Mouse (Mus musculus) MEL (cell line): Measurements from ENCODE around the gene Dcst1. TPM values are rescaled to one million over a fixed set of nuclear protein-coding genes. Genes with fewer than 3 reads are reported as not detected.

ENCODE experiments used
- DNase-seq: peaks from one replicate; pipeline ENCODE4 v3.0.0; 2011; ENCODE audit warnings: low read depth, low spot score
- H3K27ac ChIP-seq: 2 replicates; pipeline ENCODE4 v1.5.1; 2012; ENCODE audit warnings: low read depth, mild to moderate bottlenecking, control low read depth, low read length, moderate library complexity; ENCODE audit not compliant: control insufficient read depth
- H3K27me3 ChIP-seq, 2 experiments: fragments of 150-350 bp in 1 of 2; sonication (generic) in 1 of 2; 2 replicates each; pipeline ENCODE4 v1.6.1; 2012; ENCODE audit warnings: low read length in 2 of 2, mild to moderate bottlenecking in 2 of 2, improper control_type of control experiment in 1 of 2, moderate library complexity in 1 of 2; ENCODE audit not compliant: insufficient read depth in 2 of 2, control insufficient read depth in 1 of 2
- H3K36me3 ChIP-seq, 2 experiments: 2 replicates each; pipeline ENCODE4 v1.6.1; 2012 to 2014; ENCODE audit warnings: low read length in 2 of 2, improper control_type of control experiment in 1 of 2, inconsistent platforms in 1 of 2, mild to moderate bottlenecking in 1 of 2; ENCODE audit not compliant: insufficient read depth in 2 of 2, control insufficient read depth in 1 of 2
- H3K4me1 ChIP-seq, 2 experiments: fragments of 150-350 bp in 1 of 2; sonication (generic) in 1 of 2; 2 replicates each; pipeline ENCODE4 v1.6.1; 2012; ENCODE audit warnings: low read length in 2 of 2, improper control_type of control experiment in 1 of 2, mild to moderate bottlenecking in 1 of 2; ENCODE audit not compliant: insufficient read depth in 2 of 2, control insufficient read depth in 1 of 2
- H3K4me3 ChIP-seq, 2 experiments: fragments of 150-350 bp in 1 of 2; sonication (generic) in 1 of 2; 2 replicates each; pipeline ENCODE4 v1.5.1; 2012; ENCODE audit warnings: low read depth in 2 of 2, low read length in 2 of 2, mild to moderate bottlenecking in 2 of 2, moderate library complexity in 2 of 2, control low read depth in 1 of 2, improper control_type of control experiment in 1 of 2; ENCODE audit not compliant: control insufficient read depth in 1 of 2, insufficient read depth in 1 of 2
- H3K79me2 ChIP-seq: 2 replicates; pipeline ENCODE4 v1.6.1; 2012; ENCODE audit warnings: mild to moderate bottlenecking, low read length, moderate library complexity; ENCODE audit not compliant: control insufficient read depth, poor library complexity, insufficient read depth
- H3K9ac ChIP-seq: 2 replicates; pipeline ENCODE4 v1.6.1; 2012; ENCODE audit warnings: low read depth, mild to moderate bottlenecking, control low read depth, low read length, moderate library complexity; ENCODE audit not compliant: control insufficient read depth, poor library complexity, severe bottlenecking
- H3K9me3 ChIP-seq: fragments of 150-350 bp; sonication (generic); replicated peaks from 2 replicates; pipeline ENCODE4 v1.6.1; 2012; ENCODE audit warnings: mild to moderate bottlenecking, low read length, improper control_type of control experiment, moderate library complexity; ENCODE audit not compliant: insufficient read depth
- BHLHE40 ChIP-seq: IDR thresholded peaks from 2 replicates; pipeline ENCODE4 v1.6.1; 2012; ENCODE audit warnings: low read depth, mild to moderate bottlenecking, inconsistent platforms, low read length, improper control_type of control experiment, borderline replicate concordance
- CTCF ChIP-seq, 3 experiments: IDR thresholded peaks in 2 of 3; conservative IDR thresholded peaks in 1 of 3; 2 replicates each; pipeline ENCODE4 v1.5.1; 2011 to 2012; ENCODE audit warnings: low read length in 3 of 3, low read depth in 2 of 3, mild to moderate bottlenecking in 2 of 3, improper control_type of control experiment in 1 of 3, inconsistent platforms in 1 of 3, mixed read lengths in 1 of 3, moderate library complexity in 1 of 3; ENCODE audit not compliant: control insufficient read depth in 1 of 3, insufficient read depth in 1 of 3, poor library complexity in 1 of 3, severe bottlenecking in 1 of 3
- E2F4 ChIP-seq: IDR thresholded peaks from 2 replicates; pipeline ENCODE4 v1.6.1; 2011; ENCODE audit warnings: low read depth, low read length, improper control_type of control experiment, borderline replicate concordance
- EP300 ChIP-seq, 2 experiments: IDR thresholded peaks; 2 replicates each; pipeline ENCODE4 v1.6.1; 2011; ENCODE audit warnings: improper control_type of control experiment in 2 of 2, low read length in 2 of 2, low read depth in 1 of 2, mild to moderate bottlenecking in 1 of 2
- GATA1 ChIP-seq: IDR thresholded peaks from 2 replicates; pipeline ENCODE4 v1.6.1; 2011; ENCODE audit warnings: low read depth, low read length, improper control_type of control experiment
- MAZ ChIP-seq: IDR thresholded peaks from 2 replicates; pipeline ENCODE4 v1.6.1; 2012; ENCODE audit warnings: low read depth, mild to moderate bottlenecking, inconsistent platforms, low read length, improper control_type of control experiment
- MEF2A ChIP-seq: IDR thresholded peaks from 2 replicates; pipeline ENCODE4 v1.6.1; 2014; ENCODE audit warnings: low read depth, mild to moderate bottlenecking, inconsistent platforms, low read length, improper control_type of control experiment; ENCODE audit not compliant: poor library complexity, insufficient replicate concordance, severe bottlenecking; ENCODE audit errors: extremely low read depth
- MYB ChIP-seq: IDR thresholded peaks from 2 replicates; pipeline ENCODE4 v1.6.1; 2011; ENCODE audit warnings: mild to moderate bottlenecking, low read depth, low read length, improper control_type of control experiment
- POLR2A ChIP-seq, 2 experiments: IDR thresholded peaks; 2 replicates each; pipeline ENCODE4 v1.6.1; 2011 to 2012; ENCODE audit warnings: low read length in 2 of 2, mild to moderate bottlenecking in 2 of 2, control low read depth in 1 of 2, improper control_type of control experiment in 1 of 2, low read depth in 1 of 2, moderate library complexity in 1 of 2; ENCODE audit not compliant: control insufficient read depth in 1 of 2, insufficient read depth in 1 of 2, poor library complexity in 1 of 2
- POLR2AphosphoS5 ChIP-seq: IDR thresholded peaks from 2 replicates; pipeline ENCODE4 v1.6.1; 2012; ENCODE audit warnings: low read depth, borderline replicate concordance, mild to moderate bottlenecking, inconsistent platforms, low read length, moderate library complexity, mixed read lengths
- SIN3A ChIP-seq: IDR thresholded peaks from 2 replicates; pipeline ENCODE4 v1.6.1; 2012; ENCODE audit warnings: low read length, improper control_type of control experiment, inconsistent platforms
- SMC3 ChIP-seq: IDR thresholded peaks from 2 replicates; pipeline ENCODE4 v1.6.1; 2011; ENCODE audit warnings: low read depth, low read length, improper control_type of control experiment
- TAL1 ChIP-seq: IDR thresholded peaks from 2 replicates; pipeline ENCODE4 v1.6.1; 2012; ENCODE audit warnings: mild to moderate bottlenecking, inconsistent platforms, low read length, moderate library complexity, mixed read lengths
- TCF12 ChIP-seq: IDR thresholded peaks from 2 replicates; pipeline ENCODE4 v1.6.1; 2014; ENCODE audit warnings: low read depth, mild to moderate bottlenecking, inconsistent platforms, low read length, improper control_type of control experiment, moderate library complexity
- UBTF ChIP-seq: IDR thresholded peaks from 2 replicates; pipeline ENCODE4 v1.6.1; 2012; ENCODE audit warnings: low read depth, mild to moderate bottlenecking, inconsistent platforms, low read length, improper control_type of control experiment, moderate library complexity, borderline replicate concordance; ENCODE audit not compliant: insufficient read depth
- USF1 ChIP-seq: IDR thresholded peaks from 2 replicates; pipeline ENCODE4 v1.6.1; 2014; ENCODE audit warnings: low read depth, mild to moderate bottlenecking, inconsistent platforms, low read length, improper control_type of control experiment, moderate library complexity
- polyA plus RNA-seq, 2 experiments: library from polyadenylated mRNA; stranded (reverse) in 1 of 2; unstranded in 1 of 2; fragments of >175 nt in 1 of 2; fragments of >200 nt in 1 of 2; gene quantifications; 2 replicates each; pipeline versions ENCODE4 v1.2.1 to v1.2.4; 2012; ENCODE audit warnings: low replicate concordance in 2 of 2, low read depth in 1 of 2; ENCODE audit not compliant: insufficient read length in 2 of 2, insufficient read depth in 1 of 2, missing spikeins in 1 of 2
- total RNA-seq: library from RNA; depleted of rRNA; stranded (reverse); fragments of 300-350 nt; gene quantifications from 2 replicates; pipeline ENCODE4 v1.2.3, GENCODE M21; 2012

Dcst1 gene
- total and polyA plus RNA-seq, 3 experiments = 0.08 to 0.29 TPM; not detected in 1

DNA sequence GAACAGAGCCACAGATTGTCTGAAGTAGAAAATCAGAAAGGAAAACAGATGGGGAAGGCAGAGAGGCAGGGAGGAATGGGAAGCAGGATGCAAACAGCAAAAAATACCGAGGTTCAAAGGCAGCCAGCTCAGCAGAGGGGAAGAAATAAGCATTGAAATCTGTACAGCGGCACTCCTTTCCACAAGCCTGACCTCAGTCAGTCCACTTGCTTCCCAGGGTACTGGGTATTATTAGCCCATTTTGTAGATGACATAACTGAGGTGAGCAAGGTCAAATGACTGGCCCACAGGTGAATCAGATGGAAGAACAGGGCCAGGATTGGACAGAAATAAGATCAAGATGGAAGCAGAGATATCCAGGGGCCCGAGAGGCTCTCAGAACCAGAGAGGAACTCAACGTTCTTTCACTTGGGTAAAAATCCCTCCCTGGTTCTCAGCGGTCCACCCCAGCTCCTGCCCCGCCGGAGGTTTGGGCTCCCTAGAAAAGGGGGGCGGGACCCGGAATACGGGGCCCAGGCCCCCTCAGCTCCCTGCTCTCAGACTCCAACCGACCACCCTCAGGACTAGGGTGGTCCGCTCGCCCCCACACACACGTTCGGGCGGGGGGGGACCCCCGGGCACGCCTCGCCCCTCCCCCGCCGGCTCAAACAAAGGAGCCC lies 27.9 kb downstream of the Dcst1 start:
- Histone ChIP-seq H3K9ac (peak overlapping the region; percentile 71), H3K36me3 (peaks cover 0 to 8% of the 10 kb centered on the region in 2 experiments; a peak in 2 of 4 replicates), H3K79me2 (no peaks in the 10 kb centered on the region; the same call in 1 of the 2 replicates), H3K9me3 (no peaks in the 10 kb centered on the region), H3K4me3 (peak overlapping the region; percentile 70 to 94), H3K4me1 (peaks cover 4 to 11% of the 10 kb centered on the region in 2 experiments), H3K27me3 (no peaks in the 10 kb centered on the region), H3K27ac (no peak overlapping the region)
- peak; percentile 30 for DNase-seq
- TF ChIP-seq USF1 (0 out of 2 replicates have a peak, but pooled peaks have one; percentile 2), POLR2A (IDR thresholded peaks at IDR 0.05; ENCODE audit: control insufficient read depth in 1 of 2, insufficient read depth in 1 of 2, low read depth in 1 of 2, low read length in 2 of 2, poor library complexity in 1 of 2) (no peak), GATA1 (0 out of 2 replicates have a peak, but pooled peaks have one; percentile 38), TCF12 (no peak), UBTF (no peak)

DNA sequence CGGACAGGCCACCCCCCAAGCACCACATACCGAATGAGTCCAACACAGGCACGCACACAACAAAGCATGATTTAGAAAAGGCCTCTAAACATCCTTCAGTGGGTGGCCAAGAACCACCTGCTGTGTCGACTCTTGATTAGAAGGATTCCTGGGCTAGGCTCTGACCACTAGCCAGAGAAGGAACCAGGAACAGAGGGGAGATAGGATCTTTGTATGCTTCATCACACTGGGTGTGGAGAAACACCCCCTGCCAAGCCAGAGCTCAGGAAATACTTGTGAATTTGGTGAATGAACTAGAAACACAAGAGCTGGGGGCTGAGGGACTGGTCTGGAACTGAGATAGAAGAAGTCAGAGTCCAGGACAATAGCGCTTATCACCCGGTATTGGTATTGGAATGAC lies 28.5 kb downstream of the Dcst1 start:
- no peak overlapping the region for H3K9ac ChIP-seq
- no peak overlapping the region for H3K27ac ChIP-seq
- H3K36me3 ChIP-seq = peaks cover 0 to 8% of the 10 kb centered on the region in 2 experiments; a peak in 2 of 4 replicates
- H3K4me1 ChIP-seq = peaks cover 4 to 15% of the 10 kb centered on the region in 2 experiments
- H3K79me2 ChIP-seq = no peaks in the 10 kb centered on the region; the same call in 1 of the 2 replicates
- H3K4me3 ChIP-seq = no peak overlapping the region
- no peak for TF ChIP-seq TAL1
- TF ChIP-seq EP300 (IDR thresholded peaks at IDR 0.05; ENCODE audit: low read depth in 1 of 2, low read length in 2 of 2) = no peak
- no peak for TF ChIP-seq UBTF
- no peak for TF ChIP-seq MYB
- no peak for TF ChIP-seq POLR2AphosphoS5
- no peak for TF ChIP-seq CTCF (IDR thresholded peaks at IDR 0.05 in 2 of 3, conservative IDR thresholded peaks at IDR 0.05 in 1 of 3; ENCODE audit: control insufficient read depth in 1 of 3, insufficient read depth in 1 of 3, low read depth in 2 of 3, low read length in 3 of 3, poor library complexity in 1 of 3, severe bottlenecking in 1 of 3)
- no peak for TF ChIP-seq BHLHE40
- TF ChIP-seq SMC3 = no peak
- TF ChIP-seq MEF2A = no peak
- no peak for TF ChIP-seq MAZ
- TF ChIP-seq E2F4 = no peak
- no peak for TF ChIP-seq SIN3A
- TF ChIP-seq, all 39 proteins: peak for 0
- DNase-seq = peak; percentile 33
- no peaks in the 10 kb centered on the region for H3K27me3 ChIP-seq
- no peaks in the 10 kb centered on the region for H3K9me3 ChIP-seq
